Comparison of ENCODE assay signal across 8 mouse cellular contexts in the genomic region with DNA sequence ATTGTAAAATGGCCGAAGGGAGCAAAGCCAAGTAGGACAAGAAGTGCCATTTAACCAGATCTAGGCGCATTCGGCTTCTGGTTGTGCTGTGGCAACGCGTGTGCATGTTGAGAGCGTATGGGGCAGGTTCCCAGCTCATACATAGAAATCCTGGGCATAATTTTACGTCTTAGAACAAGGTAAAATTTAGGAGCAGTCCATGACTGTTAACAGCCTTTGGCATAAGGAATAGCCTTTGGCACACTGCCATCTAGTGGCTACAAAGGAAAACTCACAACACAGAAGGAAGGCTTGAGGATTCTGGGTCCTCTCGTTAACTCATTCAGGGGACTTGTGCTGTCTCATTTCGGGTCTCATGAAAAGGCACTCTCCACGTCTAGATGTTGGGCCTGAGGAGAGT. TPM values are rescaled to one million over a fixed set of nuclear protein-coding genes. Genes with fewer than 3 reads are reported as not detected.
DNase-seq lines count a peak whose midpoint lies in the region; ATAC-seq lines count a peak whose summit lies in the region.

No protein-coding gene starts in this region.

- H3K9ac ChIP-seq in forebrain, embryonic 13.5 days, result no peak overlapping the region
- no peak overlapping the region for H3K9ac ChIP-seq in neural tube, embryonic 13.5 days

- H3K36me3 ChIP-seq in forebrain, embryonic 13.5 days (ENCODE audit: poor library complexity, severe bottlenecking), result no peaks in the 10 kb centered on the region
- H3K36me3 ChIP-seq in neural tube, embryonic 13.5 days, result no peaks in the 10 kb centered on the region

- intact Hi-C loops in left cerebral cortex, postnatal 25 days (cut with DNase I), result loop anchor here (2.0 to 5.0 kb wide), 3 partner anchors 309 to 482 kb away; no protein-coding TSS in a partner anchor

- ATAC-seq in forebrain, embryonic 13.5 days, result peak; percentile 82
- ATAC-seq in inflammation-experienced regulatory T-cells, adult 6 months, result peak; percentile 56
- peak; percentile 61 for ATAC-seq in neural tube, embryonic 13.5 days (ENCODE audit: low read depth)

- peak; percentile 8 to 20 for DNase-seq in urinary bladder, postnatal 36 days (ENCODE audit: low spot score in 2 of 2)
- no peak for DNase-seq in urinary bladder, postnatal 10 days (ENCODE audit: low spot score)
- peak; percentile 8 for DNase-seq in c-Kit-negative CD71-positive TER-119-positive erythroid progenitor cells, embryonic 14.5 days (ENCODE audit: low read depth, low spot score)
- peak; percentile 75 to 85 for DNase-seq in left cerebral cortex, postnatal 25 days (ENCODE audit: low spot score in 2 of 2)
- no peak for DNase-seq in ovary, adult 18-20 months (ENCODE audit: low spot score)

- peaks cover 47% of the 10 kb centered on the region for H3K27me3 ChIP-seq in forebrain, embryonic 13.5 days
- peaks cover 46% of the 10 kb centered on the region for H3K27me3 ChIP-seq in neural tube, embryonic 13.5 days

- WGBS in forebrain, embryonic 13.5 days, result 19% methylated on average over 10 of the region's 10 CpGs
- WGBS in neural tube, embryonic 13.5 days, result 19% methylated on average over 10 of the region's 10 CpGs

- H3K4me3 ChIP-seq in forebrain, embryonic 13.5 days, result no peak overlapping the region
- H3K4me3 ChIP-seq in neural tube, embryonic 13.5 days, result no peak overlapping the region

- no peak overlapping the region for H3K4me2 ChIP-seq in forebrain, embryonic 13.5 days
- peak overlapping the region; percentile 31; the same call in 1 of the 2 replicates for H3K4me2 ChIP-seq in neural tube, embryonic 13.5 days

- no peaks in the 10 kb centered on the region for H3K4me1 ChIP-seq in forebrain, embryonic 13.5 days
- peaks cover 10% of the 10 kb centered on the region for H3K4me1 ChIP-seq in neural tube, embryonic 13.5 days (replicated peaks)

- no peaks in the 10 kb centered on the region for H3K9me3 ChIP-seq in forebrain, embryonic 13.5 days (replicated peaks)
- H3K9me3 ChIP-seq in neural tube, embryonic 13.5 days, result no peaks in the 10 kb centered on the region

- H3K27ac ChIP-seq in forebrain, embryonic 13.5 days, result no peak overlapping the region
- H3K27ac ChIP-seq in neural tube, embryonic 13.5 days (replicated peaks), result no peak overlapping the region

RNA-seq across cellular contexts. Expression of gene Topaz1, which starts 17.6 kb away (rescaled TPM):
- not detected in 2 replicates for polyA plus RNA-seq in forebrain, embryonic 13.5 days (2015; fragmentation: Nextera tagmentation; extraction: Ambion mirVana)
- not detected for polyA plus RNA-seq in inflammation-experienced regulatory T-cells, adult 6 months (2017; shearing (Covaris generic))
- not detected for total RNA-seq in left cerebral cortex, postnatal 25 days (2021)
- not detected in 2 replicates for polyA plus RNA-seq in neural tube, embryonic 13.5 days (2015; fragmentation: Nextera tagmentation; extraction: Ambion mirVana)

Comparison
In these comparisons a context has a peak if more than half of its experiments do, and no peak if none do; other contexts are left out.
1. DNase-seq: peak in urinary bladder, postnatal 36 days (2 of 2), c-Kit-negative CD71-positive TER-119-positive erythroid progenitor cells, embryonic 14.5 days (single experiment) and left cerebral cortex, postnatal 25 days (2 of 2); none in urinary bladder, postnatal 10 days (single experiment) and ovary, adult 18-20 months (single experiment).
2. Peak in every context shown above with its lines, with median percentiles within 50 percentile points of each other: ATAC-seq.